11 mouse cellular contexts compared by ENCODE assay signal in the genomic region with DNA sequence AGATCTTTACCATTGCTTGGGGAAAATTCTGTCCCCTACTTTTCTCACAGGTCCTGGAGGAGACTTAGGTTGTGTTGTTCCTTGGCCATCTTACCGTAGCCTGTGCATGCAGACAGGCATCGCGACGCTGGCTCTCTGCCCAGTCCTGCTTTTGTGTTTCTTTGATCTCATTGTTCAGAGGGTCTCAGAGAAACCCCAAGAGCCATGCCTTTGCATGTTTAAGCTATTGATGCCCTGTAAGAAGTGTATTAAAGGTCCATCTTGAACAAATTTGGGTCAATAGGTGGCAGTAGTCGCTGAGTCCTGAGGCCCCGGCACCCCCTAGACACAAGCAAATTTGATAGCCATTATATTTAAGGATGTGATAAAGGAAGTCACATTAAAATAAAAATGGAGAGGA. TPM values are rescaled to one million over a fixed set of nuclear protein-coding genes. Genes with fewer than 3 reads are reported as not detected.
A peak's percentile ranks its signal among the peaks of the same experiment; 100 is the strongest.
DNase-seq lines count a peak whose midpoint lies in the region; ATAC-seq lines count a peak whose summit lies in the region.
"Had no signal": no experiment of that assay in that cellular context is flagged by ENCODE, and none has a peak within 500 bp of the region (broad histone marks: within the 10 kb centered on the region; RNA-seq: fewer than 3 reads in every experiment).

No protein-coding gene starts in this region.

- H3K27ac ChIP-seq in forebrain, embryonic 15.5 days (replicated peaks) = peak overlapping the region; percentile 94
- H3K27ac ChIP-seq in neural tube, embryonic 12.5 days = peak overlapping the region; percentile 73
- H3K27ac ChIP-seq: stomach, embryonic 15.5 days had no signal

- H3K9me3 ChIP-seq in forebrain, embryonic 15.5 days = no peaks in the 10 kb centered on the region
- no peaks in the 10 kb centered on the region for H3K9me3 ChIP-seq in neural tube, embryonic 12.5 days
- H3K9me3 ChIP-seq: stomach, embryonic 15.5 days had no signal

- H3K4me2 ChIP-seq in forebrain, embryonic 15.5 days (replicated peaks) = peak overlapping the region; percentile 9; the same call in 1 of the 2 replicates
- peak overlapping the region; percentile 49; the same call in 1 of the 2 replicates for H3K4me2 ChIP-seq in neural tube, embryonic 12.5 days (replicated peaks)
- H3K4me2 ChIP-seq: stomach, embryonic 15.5 days had no signal

- ATAC-seq in forebrain, embryonic 15.5 days (replicated peaks) = peak; percentile 26
- 0 out of 2 replicates have a peak, but pooled peaks have one; percentile 11 for ATAC-seq in neural tube, embryonic 12.5 days (ENCODE audit: low FRiP score, low read depth)
- no peak for ATAC-seq in erythroid progenitor cell, adult 5-6 weeks (replicated peaks; ENCODE audit: low FRiP score, poor library complexity, severe bottlenecking)

- peak; percentile 25 for DNase-seq in layer of hippocampus, adult 11-12 months (ENCODE audit: low spot score)
- DNase-seq in layer of hippocampus, adult 8-10 months (ENCODE audit: low spot score in 2 of 2) = no peak
- peak; percentile 57 for DNase-seq in cerebellum, adult 8-10 months
- no peak for DNase-seq in gastrocnemius, postnatal 25 days
- DNase-seq in natural killer cell, adult 2 months (ENCODE audit: low spot score in 2 of 2) = no peak

- H3K36me3 ChIP-seq in forebrain, embryonic 15.5 days = peaks cover 22% of the 10 kb centered on the region
- H3K36me3 ChIP-seq in neural tube, embryonic 12.5 days = peaks cover 28% of the 10 kb centered on the region

- peaks cover 44% of the 10 kb centered on the region for H3K4me1 ChIP-seq in forebrain, embryonic 15.5 days
- H3K4me1 ChIP-seq in neural tube, embryonic 12.5 days = peaks cover 27% of the 10 kb centered on the region

- H3K4me3 ChIP-seq in forebrain, embryonic 15.5 days = no peak overlapping the region
- no peak overlapping the region for H3K4me3 ChIP-seq in neural tube, embryonic 12.5 days
- H3K4me3 ChIP-seq: stomach, embryonic 15.5 days had no signal

- no peaks in the 10 kb centered on the region for H3K27me3 ChIP-seq in forebrain, embryonic 15.5 days
- no peaks in the 10 kb centered on the region for H3K27me3 ChIP-seq in neural tube, embryonic 12.5 days (replicated peaks)
- H3K27me3 ChIP-seq: stomach, embryonic 15.5 days had no signal

- peak overlapping the region; percentile 3; the same call in 1 of the 2 replicates for H3K9ac ChIP-seq in forebrain, embryonic 15.5 days (replicated peaks)
- H3K9ac ChIP-seq in neural tube, embryonic 12.5 days = no peak overlapping the region
- H3K9ac ChIP-seq: stomach, embryonic 15.5 days had no signal

- 1% methylated on average over 6 of the region's 6 CpGs for WGBS in forebrain, embryonic 15.5 days
- WGBS in neural tube, embryonic 12.5 days = 10% methylated on average over 6 of the region's 6 CpGs

RNA-seq across cellular contexts. Expression of gene Ngdn, which starts 12.4 kb away (rescaled TPM):
- total RNA-seq in layer of hippocampus, adult 8-10 months (2022) = 10 to 100 TPM; 32.5 to 39.5 (median 34.1) TPM
- polyA plus RNA-seq in forebrain, embryonic 15.5 days (2015; fragmentation: Nextera tagmentation; extraction: Ambion mirVana) = 67.1 and 70.8 TPM in 2 replicates
- 64.1 and 69.1 TPM in 2 replicates for polyA plus RNA-seq in neural tube, embryonic 12.5 days (2016; fragmentation: Nextera tagmentation; extraction: Ambion mirVana)
- 15.1 TPM in 2 replicates for total RNA-seq in erythroid progenitor cell, adult 5-6 weeks (2015; ENCODE audit: low replicate concordance)
- 4.4 and 10.7 TPM in 2 replicates for total RNA-seq in erythroid progenitor cell, adult 5-6 weeks (2017; ENCODE audit: low replicate concordance)
- 10 to 100 TPM; 15.7 to 17.0 TPM for total RNA-seq in gastrocnemius, postnatal 25 days (2021)

RNA-seq across cellular contexts. Expression of gene Myh7, which starts 33.2 kb away (rescaled TPM):
- 1 to 10 TPM; 6.0 to 10.0 (median 7.8) TPM for total RNA-seq in layer of hippocampus, adult 8-10 months (2022)
- polyA plus RNA-seq in forebrain, embryonic 15.5 days (2015; fragmentation: Nextera tagmentation; extraction: Ambion mirVana) = 6.5 and 6.7 TPM in 2 replicates
- 7.0 and 11.3 TPM in 2 replicates for polyA plus RNA-seq in neural tube, embryonic 12.5 days (2016; fragmentation: Nextera tagmentation; extraction: Ambion mirVana)
- total RNA-seq in erythroid progenitor cell, adult 5-6 weeks (2015; ENCODE audit: low replicate concordance) = not detected in 2 replicates
- not detected in 2 replicates for total RNA-seq in erythroid progenitor cell, adult 5-6 weeks (2017; ENCODE audit: low replicate concordance)
- 1,000 to 10,000 TPM in 1 of 2 experiments, 100 to 1,000 TPM in 1; 192 to 1,011 TPM for total RNA-seq in gastrocnemius, postnatal 25 days (2021)

RNA-seq across cellular contexts. Expression of gene Gm17428, which starts 50.9 kb away (rescaled TPM):
- not detected for total RNA-seq in layer of hippocampus, adult 8-10 months (2022)
- polyA plus RNA-seq in forebrain, embryonic 15.5 days (2015; fragmentation: Nextera tagmentation; extraction: Ambion mirVana) = not detected in 2 replicates
- polyA plus RNA-seq in neural tube, embryonic 12.5 days (2016; fragmentation: Nextera tagmentation; extraction: Ambion mirVana) = not detected in 2 replicates
- total RNA-seq in erythroid progenitor cell, adult 5-6 weeks (2015; ENCODE audit: low replicate concordance) = not detected in 2 replicates
- not detected in 2 replicates for total RNA-seq in erythroid progenitor cell, adult 5-6 weeks (2017; ENCODE audit: low replicate concordance)
- not detected for total RNA-seq in gastrocnemius, postnatal 25 days (2021)
- total RNA-seq: left cerebral cortex, postnatal 10 days had no signal
- polyA plus RNA-seq: heart, embryonic 14.5 days; stomach, embryonic 15.5 days had no signal

Comparison
In these comparisons a context has a peak if more than half of its experiments do, and no peak if none do; other contexts are left out.
1. DNase-seq: peak in layer of hippocampus, adult 11-12 months (single experiment) and cerebellum, adult 8-10 months (single experiment); none in layer of hippocampus, adult 8-10 months (0 of 2), gastrocnemius, postnatal 25 days (single experiment) and natural killer cell, adult 2 months (0 of 2).
2. RNA of gene Myh7, which starts 33.2 kb away (total RNA-seq): 192 to 1,011 TPM in gastrocnemius, postnatal 25 days; 6.0 to 10.0 TPM in layer of hippocampus, adult 8-10 months and not detected in erythroid progenitor cell, adult 5-6 weeks; every median in the first group is over 10 times any median in the second.